Mouse (Mus musculus): ENCODE data around the gene Brf1. TPM values are rescaled to one million over a fixed set of nuclear protein-coding genes. Genes with fewer than 3 reads are reported as not detected.

The Brf1 gene
- polyA plus RNA-seq, 1 experiment from 2014 or later, result 28.8 TPM

GRCm38 (mm10) chr12:113017429-113017984, 17.0 kb upstream of the Brf1 start:
- Histone ChIP-seq H3K27me3 (no peaks in the 10 kb centered on the region), H3K36me3 (peaks cover 14% of the 10 kb centered on the region), H3K4me1 (replicated peaks) (peaks cover 53% of the 10 kb centered on the region), H3K27ac (no peak overlapping the region), H3K4me3 (replicated peaks) (no peak overlapping the region), H3K9ac (0 out of 2 replicates have a peak overlapping the region, but pooled peaks have one; percentile 11), H3K4me2 (no peak overlapping the region), H3K9me3 (replicated peaks) (no peaks in the 10 kb centered on the region)
- no peak for ATAC-seq (ENCODE audit: low read depth)
- 76% methylated on average over 9 of the region's 9 CpGs for WGBS (ENCODE audit: insufficient replicate concordance)
- no peak for DNase-seq

- no peak overlapping the region for H3K4me3 ChIP-seq (replicated peaks)
- no peak overlapping the region for H3K27ac ChIP-seq
- DNase-seq (no peak), ATAC-seq (ENCODE audit: low read depth) (no peak)
- H3K4me1 ChIP-seq (replicated peaks), result peaks cover 54% of the 10 kb centered on the region
- peaks cover 11% of the 10 kb centered on the region for H3K36me3 ChIP-seq
- no peak overlapping the region for H3K9ac ChIP-seq
- peak overlapping the region; percentile 3; the same call in 1 of the 2 replicates for H3K4me2 ChIP-seq
- WGBS (ENCODE audit: insufficient replicate concordance), result 70% methylated on average over 8 of the region's 8 CpGs
- no peaks in the 10 kb centered on the region for H3K9me3 ChIP-seq (replicated peaks)
- H3K27me3 ChIP-seq, result no peaks in the 10 kb centered on the region
These were observed 16.5 kb upstream of the Brf1 start for GRCm38 (mm10) chr12:113016976-113017375.

GRCm38 (mm10) chr12:113015956-113016355, 15.5 kb upstream of the Brf1 start:
- Histone ChIP-seq H3K27ac (no peak overlapping the region), H3K36me3 (peaks cover 8% of the 10 kb centered on the region), H3K9me3 (replicated peaks) (no peaks in the 10 kb centered on the region), H3K9ac (peak overlapping the region; percentile 95), H3K27me3 (no peaks in the 10 kb centered on the region), H3K4me1 (replicated peaks) (peaks cover 56% of the 10 kb centered on the region), H3K4me3 (replicated peaks) (peak overlapping the region; percentile 93), H3K4me2 (peak overlapping the region; percentile 99)
- ATAC-seq (ENCODE audit: low read depth) (no peak), DNase-seq (no peak)
- 74% methylated on average over 4 of the region's 4 CpGs for WGBS (ENCODE audit: insufficient replicate concordance)

- H3K9ac ChIP-seq, result peak overlapping the region; percentile 95
- WGBS (ENCODE audit: insufficient replicate concordance), result under 1% methylated on average over 64 of the region's 64 CpGs
- no peaks in the 10 kb centered on the region for H3K27me3 ChIP-seq
- ATAC-seq (ENCODE audit: low read depth) (peak; percentile 56), DNase-seq (peak; percentile 56)
- no peaks in the 10 kb centered on the region for H3K9me3 ChIP-seq (replicated peaks)
- peak overlapping the region; percentile 99 for H3K4me2 ChIP-seq
- H3K27ac ChIP-seq, result peak overlapping the region; percentile 81
- H3K4me3 ChIP-seq (replicated peaks), result peak overlapping the region; percentile 93
- no peaks in the 10 kb centered on the region for H3K36me3 ChIP-seq
- peaks cover 56% of the 10 kb centered on the region for H3K4me1 ChIP-seq (replicated peaks)
These were observed 14.4 kb upstream of the Brf1 start for GRCm38 (mm10) chr12:113014561-113015556.

GRCm38 (mm10) chr12:113013604-113014558, 13.4 kb upstream of the Brf1 start, which contains the start of gene Pacs2:
Pacs2 (plus strand) TSS chr12:113014508.
- H3K36me3 ChIP-seq, result no peaks in the 10 kb centered on the region
- peaks cover 56% of the 10 kb centered on the region for H3K4me1 ChIP-seq (replicated peaks)
- peak within 1 kb of the TSS; percentile 93 for H3K4me3 ChIP-seq (replicated peaks)
- DNase-seq, result peak; percentile 90
- WGBS (ENCODE audit: insufficient replicate concordance), result 5% methylated on average over 74 of the region's 85 CpGs
- peak within 1 kb of the TSS; percentile 95 for H3K9ac ChIP-seq
- peak within 1 kb of the TSS; percentile 99 for H3K4me2 ChIP-seq
- H3K27ac ChIP-seq, result peak within 1 kb of the TSS; percentile 84
- no peaks in the 10 kb centered on the region for H3K27me3 ChIP-seq
- no peaks in the 10 kb centered on the region for H3K9me3 ChIP-seq (replicated peaks)
- peak; percentile 92 for ATAC-seq (ENCODE audit: low read depth)

GRCm38 (mm10) chr12:113013021-113013491, 12.6 kb upstream of the Brf1 start:
- H3K9ac ChIP-seq, result peak overlapping the region; percentile 81
- no peak for DNase-seq
- 64% methylated on average over 3 of the region's 3 CpGs for WGBS (ENCODE audit: insufficient replicate concordance)

GRCm38 (mm10) chr12:113012443-113012842, 11.9 kb upstream of the Brf1 start:
- no peaks in the 10 kb centered on the region for H3K9me3 ChIP-seq (replicated peaks)
- no peak overlapping the region for H3K4me2 ChIP-seq
- no peaks in the 10 kb centered on the region for H3K36me3 ChIP-seq
- H3K27ac ChIP-seq, result 0 out of 2 replicates have a peak overlapping the region, but pooled peaks have one; percentile 84
- WGBS (ENCODE audit: insufficient replicate concordance), result 42% methylated on average over 5 of the region's 5 CpGs
- ATAC-seq (ENCODE audit: low read depth) (no peak), DNase-seq (no peak)
- no peak overlapping the region; the same call in 1 of the 2 replicates for H3K9ac ChIP-seq
- peaks cover 45% of the 10 kb centered on the region for H3K4me1 ChIP-seq (replicated peaks)
- no peaks in the 10 kb centered on the region for H3K27me3 ChIP-seq
- H3K4me3 ChIP-seq (replicated peaks), result no peak overlapping the region

More at GRCm38 (mm10) chr12:113013021-113013491, 12.6 kb upstream of the Brf1 start:
- Histone ChIP-seq H3K4me3 (replicated peaks) (0 out of 2 replicates have a peak overlapping the region, but pooled peaks have one; percentile 93), H3K36me3 (no peaks in the 10 kb centered on the region), H3K4me1 (replicated peaks) (peaks cover 51% of the 10 kb centered on the region), H3K27ac (peak overlapping the region; percentile 84), H3K9me3 (replicated peaks) (no peaks in the 10 kb centered on the region), H3K27me3 (no peaks in the 10 kb centered on the region), H3K4me2 (peak overlapping the region; percentile 99)
- no peak for ATAC-seq (ENCODE audit: low read depth)

GRCm38 (mm10) chr12:113011702-113012360, 11.3 kb upstream of the Brf1 start:
- Histone ChIP-seq H3K9ac (no peak overlapping the region), H3K9me3 (replicated peaks) (no peaks in the 10 kb centered on the region), H3K4me1 (replicated peaks) (peaks cover 39% of the 10 kb centered on the region), H3K36me3 (no peaks in the 10 kb centered on the region), H3K4me2 (no peak overlapping the region), H3K4me3 (replicated peaks) (no peak overlapping the region), H3K27ac (no peak overlapping the region), H3K27me3 (no peaks in the 10 kb centered on the region)
- WGBS (ENCODE audit: insufficient replicate concordance), result 69% methylated on average over 6 of the region's 6 CpGs
- ATAC-seq (ENCODE audit: low read depth) (no peak), DNase-seq (no peak)

GRCm38 (mm10) chr12:113004993-113005392, 4.5 kb upstream of the Brf1 start:
- WGBS (ENCODE audit: insufficient replicate concordance), result 30% methylated on average over 4 of the region's 4 CpGs
- DNase-seq, result peak; percentile 33
- H3K4me1 ChIP-seq (replicated peaks), result peaks cover 15% of the 10 kb centered on the region
- ATAC-seq (ENCODE audit: low read depth), result no peak
- H3K36me3 ChIP-seq, result no peaks in the 10 kb centered on the region
- no peak overlapping the region for H3K4me2 ChIP-seq
- no peak overlapping the region for H3K4me3 ChIP-seq (replicated peaks)
- H3K9ac ChIP-seq, result no peak overlapping the region
- H3K9me3 ChIP-seq (replicated peaks), result no peaks in the 10 kb centered on the region
- no peak overlapping the region for H3K27ac ChIP-seq
- H3K27me3 ChIP-seq, result 0 out of 2 replicates have a peak, but pooled peaks cover 10% of the 10 kb centered on the region

GRCm38 (mm10) chr12:113004011-113004410, 3.5 kb upstream of the Brf1 start:
- ATAC-seq (ENCODE audit: low read depth), result no peak

More at GRCm38 (mm10) chr12:113004011-113004410, 3.5 kb upstream of the Brf1 start:
- H3K9ac ChIP-seq, result no peak overlapping the region
- H3K27me3 ChIP-seq, result 0 out of 2 replicates have a peak, but pooled peaks cover 10% of the 10 kb centered on the region
- H3K4me2 ChIP-seq, result no peak overlapping the region
- no peak overlapping the region for H3K27ac ChIP-seq
- WGBS (ENCODE audit: insufficient replicate concordance), result 75% methylated on average over 8 of the region's 8 CpGs
- DNase-seq, result no peak
- peaks cover 19% of the 10 kb centered on the region for H3K4me1 ChIP-seq (replicated peaks)
- no peaks in the 10 kb centered on the region for H3K9me3 ChIP-seq (replicated peaks)
- H3K4me3 ChIP-seq (replicated peaks), result no peak overlapping the region
- H3K36me3 ChIP-seq, result no peaks in the 10 kb centered on the region

Data from liver, embryonic 13.5 days (tissue).